Mouse (Mus musculus) liver, adult 2 months (tissue): ENCODE measurements around the gene Cx3cr1.

ENCODE experiments used
- CTCF ChIP-seq: fragments of 200-500 bp; IDR thresholded peaks from 2 replicates; pipeline ENCODE4 v1.5.1; 2011; ENCODE audit warnings: low read depth, low read length, control low read depth
- POLR2A ChIP-seq: fragments of 200-500 bp; IDR thresholded peaks from 2 replicates; pipeline ENCODE4 v1.6.1; 2011; ENCODE audit warnings: low read length, control low read depth; ENCODE audit not compliant: insufficient read depth; ENCODE audit errors: extremely low read depth

GRCm38 (mm10) chr9:119994207-119994606 is 75.5 kb downstream of the Cx3cr1 start:
- no peak for TF ChIP-seq CTCF
- no peak for TF ChIP-seq POLR2A
